Mouse (Mus musculus): Measurements from ENCODE around the gene Slc37a4.
"Not testable (repeated sequence)": the region's sequence is repeated elsewhere in the genome, so short reads cannot be mapped to it uniquely, and the experiment has no call there.

Gene Slc37a4

GRCm38 (mm10) chr9:44435747-44436146, 39.1 kb downstream of the Slc37a4 start:
- DNase-seq (ENCODE audit: low spot score in 2 of 2): no peak

GRCm38 (mm10) chr9:44440961-44441360, 44.3 kb downstream of the Slc37a4 start, which contains the start of gene Foxr1:
Gene Foxr1 (minus strand): TSS chr9:44441136.
- DNase-seq (ENCODE audit: low spot score in 2 of 2): no peak

GRCm38 (mm10) chr9:44444402-44445025, 47.9 kb downstream of the Slc37a4 start:
- not testable (repeated sequence) for DNase-seq (ENCODE audit: low spot score in 2 of 2)

- DNase-seq (ENCODE audit: low spot score in 2 of 2): no peak
Measured at GRCm38 (mm10) chr9:44450387-44450786, 53.7 kb downstream of the Slc37a4 start.
